In the genomic region with DNA sequence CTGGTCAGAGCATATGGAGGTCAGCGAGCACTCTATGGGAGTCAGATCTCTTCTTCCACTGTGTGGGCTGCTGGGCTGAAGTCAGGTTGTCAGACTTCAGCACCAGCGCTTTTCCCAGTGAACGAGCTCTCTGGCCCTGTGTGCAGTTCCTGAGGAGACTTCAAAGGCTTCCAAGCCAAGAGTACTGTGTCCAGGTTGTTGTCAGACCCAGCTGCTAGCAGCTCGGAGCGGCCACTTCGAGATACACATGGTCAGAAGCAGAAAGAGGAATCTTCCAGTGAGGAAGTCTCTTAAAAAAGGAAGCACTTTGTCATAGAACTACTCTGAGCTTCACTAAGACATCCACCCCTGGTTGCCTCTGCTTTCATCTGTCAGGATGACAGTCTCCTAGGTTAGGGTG, we compare ENCODE assay signal across 29 mouse cellular contexts. TPM values are rescaled to one million over a fixed set of nuclear protein-coding genes. Genes with fewer than 3 reads are reported as not detected.
DNase-seq lines count a peak whose midpoint lies in the region; ATAC-seq and TF ChIP-seq lines count a peak whose summit lies in the region.
"Had no signal": no experiment of that assay in that cellular context is flagged by ENCODE, and none has a peak within 500 bp of the region (broad histone marks: within the 10 kb centered on the region; RNA-seq: fewer than 3 reads in every experiment).

No protein-coding gene starts in this region.

- H3K27ac ChIP-seq in heart, adult 2 months: peak overlapping the region; percentile 23
- no peak overlapping the region for H3K27ac ChIP-seq in heart, embryonic 11.5 days (ENCODE audit: low read depth, low read length)
- no peak overlapping the region for H3K27ac ChIP-seq in kidney, postnatal 0 days
- H3K27ac ChIP-seq in lung, embryonic 14.5 days (ENCODE audit: low read depth): peak overlapping the region; percentile 42; the same call in 1 of the 2 replicates
- H3K27ac ChIP-seq in midbrain, postnatal 0 days (ENCODE audit: low read depth, low read length): no peak overlapping the region
- H3K27ac ChIP-seq: embryonic facial prominence, embryonic 10.5 days; embryonic facial prominence, embryonic 15.5 days; forebrain, embryonic 12.5 days; limb, embryonic 13.5 days; stomach, embryonic 15.5 days had no signal

- no peaks in the 10 kb centered on the region for H3K79me2 ChIP-seq in heart, adult 2 months (replicated peaks; ENCODE audit: control insufficient read depth, insufficient read depth, low read length)

- ATAC-seq in heart, embryonic 11.5 days (replicated peaks; ENCODE audit: insufficient number of reproducible peaks, low FRiP score, low TSS enrichment): no peak
- ATAC-seq in kidney, postnatal 0 days (replicated peaks; ENCODE audit: low FRiP score, low read depth): no peak
- ATAC-seq in lung, embryonic 14.5 days (ENCODE audit: insufficient read depth): no peak
- ATAC-seq in monocyte, adult 5-6 weeks (replicated peaks; ENCODE audit: insufficient number of reproducible peaks, low FRiP score, low TSS enrichment, poor library complexity, severe bottlenecking): peak; percentile 48
- no peak for ATAC-seq in midbrain, postnatal 0 days (ENCODE audit: low FRiP score)
- ATAC-seq: forebrain, postnatal 0 days; hindbrain, embryonic 16.5 days; liver, embryonic 12.5 days had no signal

- 80% methylated on average over 6 of the region's 6 CpGs for WGBS in heart, adult 2 months
- 88% methylated on average over 6 of the region's 6 CpGs for WGBS in heart, embryonic 11.5 days (ENCODE audit: insufficient replicate concordance)
- 83% methylated on average over 6 of the region's 6 CpGs for WGBS in kidney, postnatal 0 days
- 83% methylated on average over 6 of the region's 6 CpGs for WGBS in lung, embryonic 14.5 days
- WGBS in lung, adult 2 months: 70% methylated on average over 6 of the region's 6 CpGs
- WGBS in midbrain, postnatal 0 days: 91% methylated on average over 6 of the region's 6 CpGs

- no peak for TF ChIP-seq CTCF in heart, adult 2 months (IDR thresholded peaks at IDR 0.05)
- no peak for TF ChIP-seq CTCF in kidney, postnatal 0 days (IDR thresholded peaks at IDR 0.05; ENCODE audit: low read depth)
- no peak for TF ChIP-seq CTCF in lung, embryonic 14.5 days (IDR thresholded peaks at IDR 0.05; ENCODE audit: low read depth)
- TF ChIP-seq CTCF in lung, adult 2 months (IDR thresholded peaks at IDR 0.05; ENCODE audit: insufficient read depth, low read length): no peak
- no peak for TF ChIP-seq CTCF in midbrain, postnatal 0 days (IDR thresholded peaks at IDR 0.05)

- no peak overlapping the region for H3K9ac ChIP-seq in heart, adult 2 months (ENCODE audit: low read depth, low read length)
- H3K9ac ChIP-seq in heart, embryonic 11.5 days (ENCODE audit: low read depth, low read length): no peak overlapping the region
- no peak overlapping the region for H3K9ac ChIP-seq in kidney, postnatal 0 days (ENCODE audit: low read depth, low read length)
- no peak overlapping the region for H3K9ac ChIP-seq in lung, embryonic 14.5 days
- no peak overlapping the region for H3K9ac ChIP-seq in midbrain, postnatal 0 days (replicated peaks; ENCODE audit: low read length, poor library complexity, severe bottlenecking)
- H3K9ac ChIP-seq: embryonic facial prominence, embryonic 15.5 days; forebrain, embryonic 12.5 days; forebrain, postnatal 0 days; heart, embryonic 12.5 days; limb, embryonic 13.5 days; liver, embryonic 12.5 days; stomach, embryonic 15.5 days had no signal

- no peaks in the 10 kb centered on the region for H3K9me3 ChIP-seq in heart, embryonic 11.5 days (replicated peaks; ENCODE audit: control insufficient read depth, low read length)
- H3K9me3 ChIP-seq in kidney, postnatal 0 days (replicated peaks; ENCODE audit: low read length): no peaks in the 10 kb centered on the region
- H3K9me3 ChIP-seq in lung, embryonic 14.5 days (ENCODE audit: low read depth, low read length): no peaks in the 10 kb centered on the region
- no peaks in the 10 kb centered on the region for H3K9me3 ChIP-seq in midbrain, postnatal 0 days (ENCODE audit: low read length)
- H3K9me3 ChIP-seq: embryonic facial prominence, embryonic 10.5 days; embryonic facial prominence, embryonic 15.5 days; forebrain, embryonic 12.5 days; heart, embryonic 12.5 days; limb, embryonic 13.5 days; liver, embryonic 12.5 days; stomach, embryonic 15.5 days had no signal

- intact Hi-C loops in heart, adult 2 months (cut with DNase I): no loop called here

- no peak for DNase-seq in heart, adult 2 months
- peak; percentile 27 for DNase-seq in kidney, postnatal 0 days (ENCODE audit: low spot score)
- no peak for DNase-seq in kidney, adult 18-20 months
- no peak for DNase-seq in lung, embryonic 14.5 days
- no peak for DNase-seq in lung, adult 2 months
- DNase-seq in midbrain, postnatal 0 days (ENCODE audit: low spot score): no peak
- DNase-seq: adrenal gland, adult 8-10 months; cerebellum, adult 11-12 months; cerebellum, postnatal 10 days; forebrain, postnatal 0 days; gastrocnemius, postnatal 10 days; heart, postnatal 14 days; kidney, adult 9 months; lung, adult 18-20 months; lung, postnatal 14 days; midbrain, embryonic 14.5 days; right cerebral cortex, postnatal 25 days; thymus, postnatal 25 days had no signal

- no peak for TF ChIP-seq POLR2A in heart, adult 2 months (IDR thresholded peaks at IDR 0.05; ENCODE audit: insufficient read depth, low read depth, low read length)
- TF ChIP-seq POLR2A in lung, adult 2 months (IDR thresholded peaks at IDR 0.05; ENCODE audit: borderline replicate concordance, extremely low read depth, low read depth, low read length): no peak

- H3K4me3 ChIP-seq in heart, adult 2 months: no peak overlapping the region
- H3K4me3 ChIP-seq in heart, embryonic 11.5 days (ENCODE audit: low read depth, low read length): no peak overlapping the region
- H3K4me3 ChIP-seq in kidney, postnatal 0 days (replicated peaks; ENCODE audit: low read depth, low read length): no peak overlapping the region
- no peak overlapping the region for H3K4me3 ChIP-seq in lung, embryonic 14.5 days (ENCODE audit: low read depth, low read length)
- H3K4me3 ChIP-seq in lung, adult 2 months (replicated peaks; ENCODE audit: extremely low read depth, low read depth, low read length): no peak overlapping the region
- no peak overlapping the region for H3K4me3 ChIP-seq in midbrain, postnatal 0 days (ENCODE audit: low read depth, low read length)
- H3K4me3 ChIP-seq: embryonic facial prominence, embryonic 10.5 days; embryonic facial prominence, embryonic 15.5 days; forebrain, embryonic 12.5 days; heart, embryonic 12.5 days; limb, embryonic 13.5 days; liver, embryonic 12.5 days; stomach, embryonic 15.5 days had no signal

- no peak for TF ChIP-seq EP300 in heart, adult 2 months (IDR thresholded peaks at IDR 0.05; ENCODE audit: insufficient read depth, low read depth, low read length)

- H3K36me3 ChIP-seq in heart, adult 2 months (ENCODE audit: control insufficient read depth, insufficient read depth, low read length): peaks cover 9% of the 10 kb centered on the region; the same call in 1 of the 2 replicates
- H3K36me3 ChIP-seq in heart, embryonic 11.5 days (ENCODE audit: control insufficient read depth, insufficient read depth, low read length): peaks cover 39% of the 10 kb centered on the region
- peaks cover 46% of the 10 kb centered on the region for H3K36me3 ChIP-seq in kidney, postnatal 0 days (ENCODE audit: insufficient read depth, low read length)
- peaks cover 71% of the 10 kb centered on the region for H3K36me3 ChIP-seq in lung, embryonic 14.5 days (ENCODE audit: insufficient read depth)
- H3K36me3 ChIP-seq in midbrain, postnatal 0 days (ENCODE audit: insufficient read depth, low read length): peaks cover 52% of the 10 kb centered on the region

- H3K27me3 ChIP-seq in heart, adult 2 months (ENCODE audit: control insufficient read depth, insufficient read depth, low read length): no peaks in the 10 kb centered on the region
- no peaks in the 10 kb centered on the region for H3K27me3 ChIP-seq in heart, embryonic 11.5 days (ENCODE audit: control insufficient read depth, insufficient read depth, low read length)
- H3K27me3 ChIP-seq in kidney, postnatal 0 days (ENCODE audit: insufficient read depth, low read length): no peaks in the 10 kb centered on the region
- no peaks in the 10 kb centered on the region for H3K27me3 ChIP-seq in lung, embryonic 14.5 days (ENCODE audit: insufficient read depth, low read length)
- H3K27me3 ChIP-seq in midbrain, postnatal 0 days (ENCODE audit: insufficient read depth, low read length): no peaks in the 10 kb centered on the region
- H3K27me3 ChIP-seq: CH12.LX; embryonic facial prominence, embryonic 15.5 days; forebrain, embryonic 12.5 days; heart, embryonic 12.5 days; limb, embryonic 13.5 days; liver, embryonic 12.5 days; stomach, embryonic 15.5 days had no signal

- peaks cover 16% of the 10 kb centered on the region for H3K4me1 ChIP-seq in heart, adult 2 months (ENCODE audit: control insufficient read depth, insufficient read depth, low read length)
- H3K4me1 ChIP-seq in heart, embryonic 11.5 days (ENCODE audit: control insufficient read depth, insufficient read depth, low read length): peaks cover 10% of the 10 kb centered on the region
- no peaks in the 10 kb centered on the region for H3K4me1 ChIP-seq in kidney, postnatal 0 days (replicated peaks; ENCODE audit: insufficient read depth, low read length)
- no peaks in the 10 kb centered on the region for H3K4me1 ChIP-seq in lung, embryonic 14.5 days (ENCODE audit: insufficient read depth)
- peaks cover 14% of the 10 kb centered on the region for H3K4me1 ChIP-seq in lung, adult 2 months (ENCODE audit: control insufficient read depth, insufficient read depth, low read length)
- no peaks in the 10 kb centered on the region for H3K4me1 ChIP-seq in midbrain, postnatal 0 days (ENCODE audit: insufficient read depth, low read length)

- no peak overlapping the region for H3K4me2 ChIP-seq in heart, embryonic 11.5 days
- H3K4me2 ChIP-seq in kidney, postnatal 0 days (ENCODE audit: low read length): no peak overlapping the region
- H3K4me2 ChIP-seq in lung, embryonic 14.5 days: no peak overlapping the region
- H3K4me2 ChIP-seq in midbrain, postnatal 0 days (ENCODE audit: low read depth, low read length, poor library complexity, severe bottlenecking): no peak overlapping the region
- H3K4me2 ChIP-seq: embryonic facial prominence, embryonic 15.5 days; forebrain, embryonic 12.5 days; heart, embryonic 12.5 days; limb, embryonic 13.5 days; liver, embryonic 12.5 days; stomach, embryonic 15.5 days had no signal

RNA-seq across cellular contexts. Expression of a gene that starts 18.0 kb away (rescaled TPM):
- 10 to 100 TPM; 29.0 to 30.9 TPM for total RNA-seq in heart, adult 2 months (2021)
- polyA plus RNA-seq in heart, adult 2 months (2012; rRNA removed): 16.0 and 32.3 TPM in 2 replicates
- polyA plus RNA-seq in heart, embryonic 11.5 days (2014; fragmentation: Nextera tagmentation; extraction: Ambion mirVana): 30.4 and 33.8 TPM in 2 replicates
- 30.7 and 32.3 TPM in 2 replicates for polyA plus RNA-seq in kidney, postnatal 0 days (2015; fragmentation: Nextera tagmentation; extraction: Ambion mirVana)
- 23.6 and 24.9 TPM in 2 replicates for polyA plus RNA-seq in lung, embryonic 14.5 days (2014; fragmentation: Nextera tagmentation; extraction: Ambion mirVana)
- polyA plus RNA-seq in lung, adult 2 months (2012; rRNA removed): 20.8 and 24.4 TPM in 2 replicates
- 31.3 to 44.8 TPM (median 35.7 TPM) in 3 replicates for total RNA-seq in monocyte, adult 5-6 weeks (2017)
- total RNA-seq in midbrain, postnatal 0 days (2014; rRNA removed): 46.7 and 47.3 TPM in 2 replicates
- 30.9 and 31.6 TPM in 2 replicates for polyA plus RNA-seq in midbrain, postnatal 0 days (2015; fragmentation: Nextera tagmentation; extraction: Ambion mirVana)

RNA-seq across cellular contexts. Expression of a gene that starts 28.4 kb away (rescaled TPM):
- 10 to 100 TPM; 49.0 to 53.6 TPM for total RNA-seq in heart, adult 2 months (2021)
- polyA plus RNA-seq in heart, adult 2 months (2012; rRNA removed): 40.3 and 46.1 TPM in 2 replicates
- polyA plus RNA-seq in heart, embryonic 11.5 days (2014; fragmentation: Nextera tagmentation; extraction: Ambion mirVana): 19.5 and 20.4 TPM in 2 replicates
- polyA plus RNA-seq in kidney, postnatal 0 days (2015; fragmentation: Nextera tagmentation; extraction: Ambion mirVana): 12.3 and 14.0 TPM in 2 replicates
- 16.8 and 21.1 TPM in 2 replicates for polyA plus RNA-seq in lung, embryonic 14.5 days (2014; fragmentation: Nextera tagmentation; extraction: Ambion mirVana)
- polyA plus RNA-seq in lung, adult 2 months (2012; rRNA removed): 39.9 and 47.4 TPM in 2 replicates
- 39.1 to 101 TPM (median 67.2 TPM) in 3 replicates for total RNA-seq in monocyte, adult 5-6 weeks (2017)
- 22.1 and 23.6 TPM in 2 replicates for total RNA-seq in midbrain, postnatal 0 days (2014; rRNA removed)
- polyA plus RNA-seq in midbrain, postnatal 0 days (2015; fragmentation: Nextera tagmentation; extraction: Ambion mirVana): 25.2 and 30.7 TPM in 2 replicates

Comparison
In these comparisons a context has a peak if more than half of its experiments do, and no peak if none do; other contexts are left out.
1. H3K27ac ChIP-seq: peak in heart, adult 2 months (single experiment) and lung, embryonic 14.5 days (single experiment); none in heart, embryonic 11.5 days (single experiment), kidney, postnatal 0 days (single experiment) and midbrain, postnatal 0 days (single experiment).